Mouse (Mus musculus): ENCODE measurements around the gene Rbpjl.

Rbpjl gene

DNA sequence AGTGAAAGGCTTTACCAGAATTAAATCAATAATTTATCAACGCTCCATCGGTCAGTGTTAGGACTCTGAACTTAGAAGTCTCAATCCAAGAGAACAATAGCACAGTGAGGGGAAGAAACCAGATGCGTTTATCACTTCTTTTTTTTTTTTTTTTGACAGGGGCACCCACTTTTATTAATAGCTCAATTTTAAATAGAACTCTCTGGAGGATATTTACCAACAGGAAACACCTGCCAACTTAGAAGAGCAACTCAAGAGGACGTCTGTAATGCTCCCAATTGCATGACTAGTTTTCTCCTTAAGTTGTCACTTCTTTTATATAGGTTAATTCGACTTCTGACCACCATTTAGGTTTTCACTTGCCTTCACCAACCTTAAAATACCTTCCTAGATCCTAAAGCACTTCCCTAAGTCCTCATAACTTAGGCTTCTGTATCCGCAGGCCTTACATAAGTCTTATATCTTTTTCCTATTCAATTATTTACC lies 34.3 kb upstream of the Rbpjl start:
- Histone ChIP-seq H3K36me3 (ENCODE audit: insufficient read depth, low read length) (no peaks in the 10 kb centered on the region), H3K4me1 (replicated peaks; ENCODE audit: low read depth, low read length) (peaks cover 14% of the 10 kb centered on the region), H3K4me3 (replicated peaks; ENCODE audit: low read length) (no peak overlapping the region), H3K9me3 (ENCODE audit: low read length) (peaks cover 5% of the 10 kb centered on the region; the same call in 1 of the 2 replicates), H3K27me3 (ENCODE audit: insufficient read depth, low read length) (no peaks in the 10 kb centered on the region)
- no peak for TF ChIP-seq NANOG (IDR thresholded peaks at IDR 0.05; ENCODE audit: borderline replicate concordance, low read length)
- no peak for TF ChIP-seq CTCF (conservative IDR thresholded peaks at IDR 0.05; ENCODE audit: low read length)
- no peak for TF ChIP-seq POU5F1 (IDR thresholded peaks at IDR 0.05; ENCODE audit: borderline replicate concordance, low read length)

DNA sequence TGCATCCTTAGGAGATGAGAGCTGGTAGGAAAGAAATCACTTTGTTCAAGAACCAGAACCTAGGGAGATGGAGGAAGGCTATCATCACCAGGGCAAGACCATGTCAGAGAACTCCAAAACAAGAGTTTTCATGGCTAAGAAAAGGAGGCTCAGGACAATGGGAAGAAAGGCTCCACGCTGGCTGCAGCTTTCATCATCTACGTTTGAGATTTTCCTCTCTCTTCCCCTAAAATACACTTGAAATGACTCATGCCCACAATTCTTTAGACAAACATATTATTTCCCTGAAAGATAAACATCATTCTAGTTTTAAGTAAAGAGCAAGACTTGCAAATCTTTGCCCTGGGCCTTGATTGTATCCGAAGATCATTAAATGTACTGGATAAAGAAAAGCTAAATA lies 31.6 kb upstream of the Rbpjl start:
- Histone ChIP-seq H3K27me3 (ENCODE audit: insufficient read depth, low read length) (peaks cover under 1% of the 10 kb centered on the region; the same call in 1 of the 2 replicates), H3K9me3 (ENCODE audit: low read length) (no peaks in the 10 kb centered on the region), H3K4me3 (replicated peaks; ENCODE audit: low read length) (no peak overlapping the region), H3K4me1 (replicated peaks; ENCODE audit: low read depth, low read length) (peaks cover 14% of the 10 kb centered on the region), H3K36me3 (ENCODE audit: insufficient read depth, low read length) (no peaks in the 10 kb centered on the region)
- TF ChIP-seq CTCF (conservative IDR thresholded peaks at IDR 0.05; ENCODE audit: low read length) (no peak), POU5F1 (IDR thresholded peaks at IDR 0.05; ENCODE audit: borderline replicate concordance, low read length) (no peak), NANOG (IDR thresholded peaks at IDR 0.05; ENCODE audit: borderline replicate concordance, low read length) (no peak)

DNA sequence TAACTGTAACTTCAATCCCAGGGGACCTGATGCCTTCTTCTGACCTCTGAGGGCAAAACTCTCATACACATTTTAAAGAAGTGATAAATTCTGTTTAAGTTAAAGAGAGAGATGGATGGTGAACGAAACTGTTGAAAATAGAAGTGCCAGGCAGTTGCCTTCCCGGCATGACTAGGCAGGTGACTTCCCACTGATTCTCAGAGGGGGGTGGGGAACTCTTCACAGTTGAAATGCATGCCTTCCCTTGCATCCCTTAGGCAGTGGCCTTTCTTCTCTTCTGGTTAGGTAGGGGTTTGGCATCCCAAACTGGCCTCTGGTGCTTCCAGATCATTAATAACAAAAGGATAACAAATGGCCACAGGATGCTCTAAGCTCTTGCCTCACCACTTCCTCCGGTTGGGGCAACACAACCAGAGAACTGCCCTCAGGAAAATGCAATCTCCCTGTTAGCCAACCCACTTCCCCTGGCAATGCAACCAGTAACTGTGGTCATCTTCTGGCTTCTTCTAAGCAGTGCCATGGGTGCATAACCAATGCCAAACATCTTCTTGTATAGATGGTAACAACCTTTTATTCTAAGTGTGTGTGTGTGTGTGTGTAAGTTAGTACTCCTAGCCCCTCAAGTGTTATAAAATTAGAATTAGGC lies 30.4 kb upstream of the Rbpjl start:
- no peak for TF ChIP-seq CTCF (conservative IDR thresholded peaks at IDR 0.05; ENCODE audit: low read length)
- no peak for TF ChIP-seq POU5F1 (IDR thresholded peaks at IDR 0.05; ENCODE audit: borderline replicate concordance, low read length)
- no peak for TF ChIP-seq NANOG (IDR thresholded peaks at IDR 0.05; ENCODE audit: borderline replicate concordance, low read length)

DNA sequence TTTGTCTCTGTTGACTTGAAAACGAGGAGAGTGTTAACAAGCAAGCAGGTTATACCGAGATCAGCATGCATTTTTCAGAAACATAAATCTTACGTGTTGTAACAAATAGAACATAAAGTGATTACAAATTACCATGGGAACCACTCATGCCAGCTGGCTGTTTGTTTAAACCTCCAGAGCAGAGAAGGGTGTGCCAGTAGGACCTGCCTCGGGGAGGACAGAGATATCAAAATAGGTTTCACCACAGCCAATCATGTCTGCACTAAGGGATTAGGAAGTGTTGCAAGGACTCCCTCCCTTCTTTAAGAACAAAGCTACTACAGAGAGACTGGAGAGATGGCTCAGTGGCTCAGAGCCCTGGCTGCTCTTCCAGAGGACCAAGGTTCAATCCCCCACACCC lies 29.8 kb upstream of the Rbpjl start:
- no peaks in the 10 kb centered on the region for H3K36me3 ChIP-seq (ENCODE audit: insufficient read depth, low read length)
- peaks cover 2% of the 10 kb centered on the region; the same call in 1 of the 2 replicates for H3K27me3 ChIP-seq (ENCODE audit: insufficient read depth, low read length)
- H3K4me3 ChIP-seq (replicated peaks; ENCODE audit: low read length) = no peak overlapping the region
- peaks cover 14% of the 10 kb centered on the region for H3K4me1 ChIP-seq (replicated peaks; ENCODE audit: low read depth, low read length)
- no peaks in the 10 kb centered on the region for H3K9me3 ChIP-seq (ENCODE audit: low read length)
- TF ChIP-seq CTCF (conservative IDR thresholded peaks at IDR 0.05; ENCODE audit: low read length) = no peak
- TF ChIP-seq POU5F1 (IDR thresholded peaks at IDR 0.05; ENCODE audit: borderline replicate concordance, low read length) = no peak
- no peak for TF ChIP-seq NANOG (IDR thresholded peaks at IDR 0.05; ENCODE audit: borderline replicate concordance, low read length)

More for the DNA sequence above, 30.4 kb upstream of the Rbpjl start:
- Histone ChIP-seq H3K36me3 (ENCODE audit: insufficient read depth, low read length) (no peaks in the 10 kb centered on the region), H3K27me3 (ENCODE audit: insufficient read depth, low read length) (peaks cover 2% of the 10 kb centered on the region; the same call in 1 of the 2 replicates), H3K9me3 (ENCODE audit: low read length) (no peaks in the 10 kb centered on the region), H3K4me3 (replicated peaks; ENCODE audit: low read length) (no peak overlapping the region), H3K4me1 (replicated peaks; ENCODE audit: low read depth, low read length) (peaks cover 14% of the 10 kb centered on the region)

DNA sequence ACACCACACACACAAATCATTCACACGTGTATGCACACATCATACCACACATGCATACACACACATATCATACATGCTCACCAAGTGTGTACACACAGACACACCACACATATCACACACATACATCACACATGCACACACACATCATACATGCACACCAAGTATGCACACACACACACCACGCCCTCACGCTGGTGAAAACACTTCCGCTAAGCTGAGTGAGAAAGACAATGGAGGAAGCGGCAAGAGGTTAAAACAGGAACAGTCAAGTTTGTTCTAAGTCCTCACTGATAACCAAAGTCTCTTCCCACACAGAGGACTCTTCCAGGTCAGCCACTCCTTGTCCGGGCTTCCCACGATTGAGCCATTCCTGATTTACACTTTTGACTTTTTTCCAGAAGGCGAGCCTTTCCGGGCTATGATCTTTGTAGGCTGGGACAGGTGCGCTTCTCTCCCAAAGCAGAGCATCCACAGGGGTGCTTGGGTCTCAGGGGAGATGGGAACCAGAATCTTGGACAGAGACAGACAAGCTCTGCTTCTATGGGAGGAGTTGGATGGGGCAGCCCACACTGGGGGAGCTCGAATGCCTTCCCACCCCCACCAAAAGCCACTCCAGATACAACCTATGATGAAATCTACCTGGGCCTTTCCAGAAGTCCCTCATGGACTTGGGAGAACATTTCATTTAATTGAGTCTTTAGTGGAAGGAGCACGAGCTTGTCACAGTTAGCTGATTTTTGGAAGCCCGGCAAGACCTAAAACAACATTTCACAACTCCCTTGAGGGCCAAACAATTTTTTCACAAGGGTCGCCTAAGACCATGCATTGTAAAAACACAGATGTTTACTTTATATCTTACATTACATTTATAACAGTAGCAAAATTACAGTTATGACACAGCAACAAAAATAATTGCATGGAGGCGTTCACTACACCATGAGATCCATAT lies 25.2 kb upstream of the Rbpjl start:
- peaks cover 5% of the 10 kb centered on the region for H3K27me3 ChIP-seq (ENCODE audit: insufficient read depth, low read length)
- no peak for TF ChIP-seq NANOG (IDR thresholded peaks at IDR 0.05; ENCODE audit: borderline replicate concordance, low read length)
- no peak for TF ChIP-seq CTCF (conservative IDR thresholded peaks at IDR 0.05; ENCODE audit: low read length)
- TF ChIP-seq POU5F1 (IDR thresholded peaks at IDR 0.05; ENCODE audit: borderline replicate concordance, low read length) = no peak
- H3K4me1 ChIP-seq (replicated peaks; ENCODE audit: low read depth, low read length) = no peaks in the 10 kb centered on the region
- H3K36me3 ChIP-seq (ENCODE audit: insufficient read depth, low read length) = no peaks in the 10 kb centered on the region
- no peaks in the 10 kb centered on the region for H3K9me3 ChIP-seq (ENCODE audit: low read length)
- no peak overlapping the region for H3K4me3 ChIP-seq (replicated peaks; ENCODE audit: low read length)

DNA sequence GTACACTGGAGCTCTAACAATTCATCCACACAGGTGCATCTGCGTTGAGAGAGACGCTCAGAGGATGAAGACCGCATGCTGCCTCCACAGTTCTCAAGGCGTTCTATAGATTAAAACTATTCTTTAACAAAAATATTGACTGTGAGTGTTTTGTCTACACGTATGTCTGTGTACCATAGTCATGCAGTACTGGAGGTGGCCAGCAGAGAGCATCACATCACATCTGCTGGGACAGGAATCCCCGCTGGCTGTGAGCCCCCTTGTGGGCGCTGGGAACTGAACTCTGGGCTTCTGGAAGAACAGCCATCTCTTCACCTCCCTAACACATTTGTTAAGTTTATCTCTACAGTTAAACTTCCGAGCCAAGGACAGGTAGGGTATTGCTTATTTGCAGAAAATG lies 21.2 kb upstream of the Rbpjl start:
- no peaks in the 10 kb centered on the region for H3K9me3 ChIP-seq (ENCODE audit: low read length)
- no peak overlapping the region for H3K4me3 ChIP-seq (replicated peaks; ENCODE audit: low read length)
- TF ChIP-seq POU5F1 (IDR thresholded peaks at IDR 0.05; ENCODE audit: borderline replicate concordance, low read length) (no peak), NANOG (IDR thresholded peaks at IDR 0.05; ENCODE audit: borderline replicate concordance, low read length) (no peak), CTCF (conservative IDR thresholded peaks at IDR 0.05; ENCODE audit: low read length) (peak; percentile 70)
- H3K36me3 ChIP-seq (ENCODE audit: insufficient read depth, low read length) = no peaks in the 10 kb centered on the region
- peaks cover 24% of the 10 kb centered on the region for H3K27me3 ChIP-seq (ENCODE audit: insufficient read depth, low read length)
- peaks cover 4% of the 10 kb centered on the region; the same call in 1 of the 2 replicates for H3K4me1 ChIP-seq (replicated peaks; ENCODE audit: low read depth, low read length)

DNA sequence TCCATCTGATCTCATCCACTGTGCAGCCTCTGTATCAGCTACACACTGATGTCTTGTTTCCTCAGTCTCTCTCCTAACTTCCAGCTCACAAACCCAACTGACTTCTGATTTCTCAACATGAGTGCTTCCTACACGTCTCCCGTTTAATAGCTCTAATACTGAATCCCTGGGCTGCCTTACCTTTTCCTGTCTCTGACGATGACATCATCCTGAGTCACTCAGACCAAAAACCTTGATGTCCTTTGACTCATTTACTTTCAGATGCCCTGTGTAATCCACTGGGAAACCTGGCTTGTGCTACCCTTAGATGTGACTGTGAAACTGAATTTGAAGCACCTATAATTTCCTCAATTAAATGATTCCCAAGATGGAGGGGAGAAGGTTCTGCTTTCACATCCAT lies 20.0 kb upstream of the Rbpjl start:
- peaks cover 4% of the 10 kb centered on the region; the same call in 1 of the 2 replicates for H3K4me1 ChIP-seq (replicated peaks; ENCODE audit: low read depth, low read length)
- H3K4me3 ChIP-seq (replicated peaks; ENCODE audit: low read length) = no peak overlapping the region
- peaks cover 35% of the 10 kb centered on the region for H3K27me3 ChIP-seq (ENCODE audit: insufficient read depth, low read length)
- TF ChIP-seq NANOG (IDR thresholded peaks at IDR 0.05; ENCODE audit: borderline replicate concordance, low read length) (no peak), CTCF (conservative IDR thresholded peaks at IDR 0.05; ENCODE audit: low read length) (no peak; the same call in 1 of the 2 replicates)
- H3K36me3 ChIP-seq (ENCODE audit: insufficient read depth, low read length) = no peaks in the 10 kb centered on the region
- no peaks in the 10 kb centered on the region for H3K9me3 ChIP-seq (ENCODE audit: low read length)

DNA sequence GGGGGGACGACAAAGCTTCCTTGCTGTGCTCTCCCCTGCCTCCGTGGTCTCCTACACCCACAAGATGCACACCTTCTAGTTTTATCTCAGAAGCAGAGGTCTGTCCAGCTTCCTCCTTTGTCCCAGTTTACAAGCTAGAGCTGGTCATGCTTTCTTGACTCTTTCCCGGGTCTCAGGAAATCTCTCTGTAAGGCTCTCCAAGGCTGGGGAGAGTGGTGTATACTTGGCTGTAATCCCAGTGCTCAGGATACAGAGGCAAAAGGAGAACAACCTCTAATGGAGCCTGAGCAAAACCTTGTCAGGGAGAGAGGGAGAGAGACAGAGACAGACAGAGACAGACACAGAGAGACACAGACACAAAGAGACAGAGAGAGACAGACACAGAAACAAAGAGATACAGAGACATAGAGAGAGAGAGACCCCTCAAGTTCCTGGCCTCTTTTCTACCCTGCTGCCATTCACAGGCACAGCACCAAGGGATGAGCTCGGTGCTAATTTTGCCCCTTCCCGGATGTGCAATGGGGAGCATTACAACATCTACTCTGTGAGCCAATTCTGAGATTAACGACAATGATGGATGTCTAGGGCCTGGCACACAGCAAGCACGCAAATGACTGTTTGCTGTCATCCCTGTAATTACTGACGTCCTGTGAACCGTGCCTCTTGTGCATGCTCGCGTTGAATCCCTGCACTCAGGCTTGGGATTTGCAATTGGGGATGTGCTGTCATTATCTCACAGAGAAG lies 19.1 kb upstream of the Rbpjl start:
- Histone ChIP-seq H3K36me3 (ENCODE audit: insufficient read depth, low read length) (no peaks in the 10 kb centered on the region), H3K9me3 (ENCODE audit: low read length) (no peaks in the 10 kb centered on the region), H3K27me3 (ENCODE audit: insufficient read depth, low read length) (peaks cover 44% of the 10 kb centered on the region), H3K4me3 (replicated peaks; ENCODE audit: low read length) (no peak overlapping the region), H3K4me1 (replicated peaks; ENCODE audit: low read depth, low read length) (peaks cover 6% of the 10 kb centered on the region)
- TF ChIP-seq NANOG (IDR thresholded peaks at IDR 0.05; ENCODE audit: borderline replicate concordance, low read length) (no peak), CTCF (conservative IDR thresholded peaks at IDR 0.05; ENCODE audit: low read length) (no peak), POU5F1 (IDR thresholded peaks at IDR 0.05; ENCODE audit: borderline replicate concordance, low read length) (no peak)
